Mouse (Mus musculus): ENCODE data around the gene Vmn1r72. TPM values are rescaled to one million over a fixed set of nuclear protein-coding genes. Genes with fewer than 3 reads are reported as not detected.
"Not testable (repeated sequence)": the region's sequence is repeated elsewhere in the genome, so short reads cannot be mapped to it uniquely, and the experiment has no call there.

Gene Vmn1r72
- total RNA-seq (2015) (not detected in 2 replicates), total RNA-seq (2017) (not detected in 2 replicates)

- ATAC-seq (ENCODE audit: poor library complexity, severe bottlenecking) = not testable (repeated sequence)
These were observed at the start of gene Vmn1r72 for GRCm38 (mm10) chr7:11680047-11680446. Gene Vmn1r72, minus strand, starts transcription at chr7:11680147.

GRCm38 (mm10) chr7:11617082-11617481 is 62.9 kb downstream of the Vmn1r72 start:
- ATAC-seq (ENCODE audit: poor library complexity, severe bottlenecking) = not testable (repeated sequence)

Other genes with a start within 250 kb of the Vmn1r72 start
- gene Zscan4-ps2, start 165.8 kb downstream of the Vmn1r72 start, total RNA-seq (2015) = not detected in 2 replicates
- gene Zscan4-ps2, start 165.8 kb downstream of the Vmn1r72 start, total RNA-seq (2017) = not detected in 2 replicates
- not detected in 2 replicates for gene Zscan4-ps3, start 70.8 kb downstream of the Vmn1r72 start, total RNA-seq (2015)
- not detected in 2 replicates for gene Zscan4-ps3, start 70.8 kb downstream of the Vmn1r72 start, total RNA-seq (2017)
- gene Vmn1r73, start 50.1 kb upstream of the Vmn1r72 start, total RNA-seq (2015) = not detected in 2 replicates
- not detected in 2 replicates for gene Vmn1r73, start 50.1 kb upstream of the Vmn1r72 start, total RNA-seq (2017)
- not detected in 2 replicates for gene Vmn1r74, start 153.8 kb upstream of the Vmn1r72 start, total RNA-seq (2015)
- not detected in 2 replicates for gene Vmn1r74, start 153.8 kb upstream of the Vmn1r72 start, total RNA-seq (2017)
- gene Vmn1r75, start 194.5 kb upstream of the Vmn1r72 start, total RNA-seq (2015) = not detected in 2 replicates
- gene Vmn1r75, start 194.5 kb upstream of the Vmn1r72 start, total RNA-seq (2017) = not detected in 2 replicates

Data from megakaryocyte, adult 5-6 weeks (primary cell).